Mouse (Mus musculus) forebrain, embryonic 14.5 days (tissue): ENCODE results near the gene Crip3. TPM values are rescaled to one million over a fixed set of nuclear protein-coding genes. Genes with fewer than 3 reads are reported as not detected.
A peak's percentile ranks its signal among the peaks of the same experiment; 100 is the strongest.

ENCODE experiments used
- ATAC-seq: fragments of 200-750 bp; cut with Nextera tagmentation; 2 replicates; pipeline ENCODE4 v1.8.0; 2017; ENCODE audit warnings: mild to moderate bottlenecking, moderate library complexity
- DNase-seq: peaks from one replicate; pipeline ENCODE4 v3.0.0-alpha.2; 2015; ENCODE audit warnings: low spot score
- H3K27ac ChIP-seq: fragments of 300-500 bp; sonication (generic); 2 replicates; pipeline ENCODE4 v1.5.1; 2014; ENCODE audit warnings: low read depth, mild to moderate bottlenecking, control low read depth, low read length, moderate library complexity
- H3K27me3 ChIP-seq: fragments of 300-500 bp; sonication (generic); replicated peaks from 2 replicates; pipeline ENCODE4 v1.6.1; 2014; ENCODE audit warnings: low read length, control low read depth, mixed read lengths; ENCODE audit not compliant: control insufficient read depth, insufficient read depth
- H3K36me3 ChIP-seq: fragments of 300-500 bp; sonication (generic); 2 replicates; pipeline ENCODE4 v1.6.1; 2014; ENCODE audit warnings: low read length, control low read depth; ENCODE audit not compliant: control insufficient read depth, insufficient read depth
- H3K4me1 ChIP-seq: fragments of 300-500 bp; sonication (generic); 2 replicates; pipeline ENCODE4 v1.6.1; 2014; ENCODE audit warnings: antibody characterized with exemption, low read length, control low read depth; ENCODE audit not compliant: control insufficient read depth, insufficient read depth
- H3K4me2 ChIP-seq: fragments of 300-500 bp; sonication (generic); 2 replicates; pipeline ENCODE4 v1.6.1; 2014; ENCODE audit warnings: mild to moderate bottlenecking, control low read depth, low read length
- H3K4me3 ChIP-seq: fragments of 300-500 bp; sonication (generic); 2 replicates; pipeline ENCODE4 v1.5.1; 2014; ENCODE audit warnings: low read depth, low read length, control low read depth
- H3K9ac ChIP-seq: fragments of 300-500 bp; sonication (generic); 2 replicates; pipeline ENCODE4 v1.6.1; 2014; ENCODE audit warnings: mild to moderate bottlenecking, low read length, control low read depth, moderate library complexity
- H3K9me3 ChIP-seq: fragments of 300-500 bp; sonication (generic); replicated peaks from 2 replicates; pipeline ENCODE4 v1.6.1; 2016; ENCODE audit warnings: low read length, control low read depth, mixed read lengths; ENCODE audit not compliant: control insufficient read depth
- WGBS: fragments of 180-500 bp; shearing (Covaris S2); extraction: QIAGEN DNeasy Blood & Tissue Kit; methylation state at CpG from one replicate; pipeline ENCODE4 v1.1.7; 2014; 5-methylcytosine and 5-hydroxymethylcytosine counted together
- polyA plus RNA-seq: library from polyadenylated mRNA; unstranded; fragments of >200 nt; fragmentation: Nextera tagmentation; extraction: Ambion mirVana; gene quantifications from 2 replicates; pipeline ENCODE4 v1.2.1, GENCODE M21; 2014

The Crip3 gene
- 0.93 and 1.2 TPM in 2 replicates for polyA plus RNA-seq

GRCm38 (mm10) chr17:46428761-46429414 is at the start of gene Crip3:
Gene Crip3, plus strand, starts transcription at chr17:46428926.
- DNase-seq = no peak
- Histone ChIP-seq H3K4me1 (no peaks in the 10 kb centered on the region; the same call in 1 of the 2 replicates), H3K9me3 (no peaks in the 10 kb centered on the region), H3K4me2 (peak within 1 kb of the TSS; percentile 35), H3K9ac (no peak within 1 kb of the TSS), H3K27ac (no peak within 1 kb of the TSS), H3K27me3 (no peaks in the 10 kb centered on the region), H3K4me3 (no peak within 1 kb of the TSS), H3K36me3 (no peaks in the 10 kb centered on the region)
- ATAC-seq = no peak
- WGBS = 9% methylated on average over 17 of the region's 18 CpGs

- peaks cover 9% of the 10 kb centered on the region; the same call in 1 of the 2 replicates for H3K36me3 ChIP-seq
- under 1% methylated on average over 53 of the region's 105 CpGs for WGBS
- DNase-seq (peak; percentile 98), ATAC-seq (peak; percentile 97)
- peak within 1 kb of the TSS; percentile 92 for H3K4me3 ChIP-seq
- no peaks in the 10 kb centered on the region for H3K9me3 ChIP-seq
- peak within 1 kb of the TSS; percentile 87 for H3K4me2 ChIP-seq
- peak within 1 kb of the TSS; percentile 89 for H3K27ac ChIP-seq
- H3K27me3 ChIP-seq = no peaks in the 10 kb centered on the region
- H3K4me1 ChIP-seq = peaks cover 11% of the 10 kb centered on the region
- H3K9ac ChIP-seq = peak within 1 kb of the TSS; percentile 98
These were observed 45.2 kb upstream of the Crip3 start, which contains the start of gene Zfp318 for GRCm38 (mm10) chr17:46383294-46384060. Gene Zfp318, plus strand, starts transcription at chr17:46383731.

GRCm38 (mm10) chr17:46384061-46384801 is 44.5 kb upstream of the Crip3 start:
- H3K4me2 ChIP-seq = peak overlapping the region; percentile 87
- peak overlapping the region; percentile 92 for H3K4me3 ChIP-seq
- peaks cover 14% of the 10 kb centered on the region; the same call in 1 of the 2 replicates for H3K36me3 ChIP-seq
- ATAC-seq = no peak
- peak overlapping the region; percentile 98 for H3K9ac ChIP-seq
- H3K27ac ChIP-seq = peak overlapping the region; percentile 89
- DNase-seq = peak; percentile 31
- no peaks in the 10 kb centered on the region for H3K9me3 ChIP-seq
- peaks cover 11% of the 10 kb centered on the region for H3K4me1 ChIP-seq
- WGBS = under 1% methylated on average over 69 of the region's 70 CpGs
- no peaks in the 10 kb centered on the region for H3K27me3 ChIP-seq

GRCm38 (mm10) chr17:46388200-46388599 is 40.5 kb upstream of the Crip3 start:
- Histone ChIP-seq H3K4me1 (peaks cover 11% of the 10 kb centered on the region), H3K9me3 (no peaks in the 10 kb centered on the region), H3K4me2 (no peak overlapping the region), H3K4me3 (no peak overlapping the region), H3K36me3 (peaks cover 17% of the 10 kb centered on the region; the same call in 1 of the 2 replicates), H3K9ac (no peak overlapping the region), H3K27ac (no peak overlapping the region), H3K27me3 (no peaks in the 10 kb centered on the region)
- ATAC-seq (no peak), DNase-seq (no peak)
- WGBS = 85% methylated on average over 3 of the region's 3 CpGs

GRCm38 (mm10) chr17:46393012-46393411 is 35.7 kb upstream of the Crip3 start:
- Histone ChIP-seq H3K36me3 (peaks cover 40% of the 10 kb centered on the region), H3K4me1 (no peaks in the 10 kb centered on the region), H3K27me3 (no peaks in the 10 kb centered on the region), H3K4me3 (no peak overlapping the region), H3K27ac (no peak overlapping the region), H3K4me2 (no peak overlapping the region), H3K9ac (no peak overlapping the region), H3K9me3 (no peaks in the 10 kb centered on the region)
- peak; percentile 66 for DNase-seq
- WGBS = 36% methylated on average over 2 of the region's 2 CpGs
- ATAC-seq = no peak

GRCm38 (mm10) chr17:46394631-46395030 is 34.1 kb upstream of the Crip3 start:
- ATAC-seq (no peak), DNase-seq (no peak)
- no peaks in the 10 kb centered on the region for H3K9me3 ChIP-seq
- H3K27ac ChIP-seq = no peak overlapping the region
- H3K4me2 ChIP-seq = no peak overlapping the region
- WGBS = 89% methylated on average over 1 of the region's 1 CpGs
- H3K9ac ChIP-seq = no peak overlapping the region
- H3K27me3 ChIP-seq = no peaks in the 10 kb centered on the region
- H3K4me1 ChIP-seq = no peaks in the 10 kb centered on the region
- H3K4me3 ChIP-seq = no peak overlapping the region
- peaks cover 51% of the 10 kb centered on the region for H3K36me3 ChIP-seq

GRCm38 (mm10) chr17:46408478-46408877 is 20.2 kb upstream of the Crip3 start:
- DNase-seq (peak; percentile 31), ATAC-seq (no peak)
- Histone ChIP-seq H3K4me3 (no peak overlapping the region), H3K9me3 (no peaks in the 10 kb centered on the region), H3K36me3 (peaks cover 74% of the 10 kb centered on the region), H3K27ac (no peak overlapping the region), H3K9ac (no peak overlapping the region), H3K4me2 (no peak overlapping the region), H3K27me3 (no peaks in the 10 kb centered on the region), H3K4me1 (no peaks in the 10 kb centered on the region)
- WGBS = 33% methylated on average over 3 of the region's 3 CpGs

- DNase-seq (no peak), ATAC-seq (no peak)
- H3K9me3 ChIP-seq = no peaks in the 10 kb centered on the region
- peaks cover 13% of the 10 kb centered on the region for H3K36me3 ChIP-seq
- no peak overlapping the region for H3K4me3 ChIP-seq
- no peak overlapping the region for H3K9ac ChIP-seq
- 65% methylated on average over 5 of the region's 5 CpGs for whole genome bisulfite sequencing
- H3K4me1 ChIP-seq = no peaks in the 10 kb centered on the region
- H3K4me2 ChIP-seq = no peak overlapping the region
- H3K27ac ChIP-seq = no peak overlapping the region
- H3K27me3 ChIP-seq = no peaks in the 10 kb centered on the region
These were observed 10.1 kb upstream of the Crip3 start for GRCm38 (mm10) chr17:46418628-46419027.
